Comparison of ENCODE assay signal across 12 mouse cellular contexts in genomic region chr10:68166695-68167086, GRCm38 (mm10).
DNase-seq lines count a peak whose midpoint lies in the region; ATAC-seq and TF ChIP-seq lines count a peak whose summit lies in the region.
"Had no signal": no experiment of that assay in that cellular context is flagged by ENCODE, and none has a peak within 500 bp of the region (broad histone marks: within the 10 kb centered on the region; RNA-seq: fewer than 3 reads in every experiment).

No protein-coding gene starts in this region.

- H3K4me2 ChIP-seq in heart, embryonic 15.5 days = no peak overlapping the region
- no peak overlapping the region for H3K4me2 ChIP-seq in midbrain, embryonic 12.5 days (replicated peaks)
- no peak overlapping the region for H3K4me2 ChIP-seq in midbrain, embryonic 13.5 days (replicated peaks)
- H3K4me2 ChIP-seq in embryonic facial prominence, embryonic 15.5 days (replicated peaks) = no peak overlapping the region
- peak overlapping the region; percentile 93 for H3K4me2 ChIP-seq in myocyte (ENCODE audit: low read depth)
- H3K4me2 ChIP-seq: neural tube, embryonic 15.5 days had no signal

- H3K79me2 ChIP-seq in myocyte (ENCODE audit: control insufficient read depth, insufficient read depth) = peaks cover 37% of the 10 kb centered on the region

- H3K4me1 ChIP-seq in heart, embryonic 15.5 days (replicated peaks) = peaks cover 51% of the 10 kb centered on the region
- H3K4me1 ChIP-seq in midbrain, embryonic 12.5 days = peaks cover 10% of the 10 kb centered on the region; the same call in 1 of the 2 replicates
- H3K4me1 ChIP-seq in midbrain, embryonic 13.5 days (replicated peaks) = peaks cover 25% of the 10 kb centered on the region
- peaks cover 49% of the 10 kb centered on the region for H3K4me1 ChIP-seq in embryonic facial prominence, embryonic 15.5 days

- TF ChIP-seq POLR2A in myocyte (IDR thresholded peaks at IDR 0.05; ENCODE audit: insufficient read length, low read depth) = no peak

- 64% methylated on average over 2 of the region's 2 CpGs for WGBS in heart, embryonic 15.5 days
- 85% methylated on average over 2 of the region's 2 CpGs for WGBS in midbrain, embryonic 12.5 days
- WGBS in midbrain, embryonic 13.5 days = 75% methylated on average over 2 of the region's 2 CpGs
- 24% methylated on average over 2 of the region's 2 CpGs for whole genome bisulfite sequencing in embryonic facial prominence, embryonic 15.5 days

- H3K9me3 ChIP-seq in heart, embryonic 15.5 days (replicated peaks) = no peaks in the 10 kb centered on the region
- no peaks in the 10 kb centered on the region for H3K9me3 ChIP-seq in midbrain, embryonic 12.5 days
- no peaks in the 10 kb centered on the region for H3K9me3 ChIP-seq in midbrain, embryonic 13.5 days
- H3K9me3 ChIP-seq in embryonic facial prominence, embryonic 15.5 days (replicated peaks) = no peaks in the 10 kb centered on the region
- H3K9me3 ChIP-seq: neural tube, embryonic 15.5 days had no signal

- no peak overlapping the region for H3K9ac ChIP-seq in heart, embryonic 15.5 days
- no peak overlapping the region for H3K9ac ChIP-seq in midbrain, embryonic 12.5 days (replicated peaks)
- H3K9ac ChIP-seq in midbrain, embryonic 13.5 days (replicated peaks) = no peak overlapping the region
- H3K9ac ChIP-seq in embryonic facial prominence, embryonic 15.5 days = no peak overlapping the region
- H3K9ac ChIP-seq: liver, embryonic 14.5 days; neural tube, embryonic 15.5 days had no signal

- intact Hi-C loops in left cerebral cortex, postnatal 36 days (cut with DNase I) = loop anchor here (5.0 kb wide), 1 partner anchor 111 kb away; the partner anchor contains the start of gene Arid5b

- ATAC-seq in heart, embryonic 15.5 days (replicated peaks; ENCODE audit: insufficient number of reproducible peaks, insufficient read depth, low FRiP score, low read depth) = no peak
- no peak for ATAC-seq in midbrain, embryonic 12.5 days (ENCODE audit: low FRiP score, low read depth)
- ATAC-seq in midbrain, embryonic 13.5 days = no peak
- ATAC-seq in embryonic facial prominence, embryonic 15.5 days (ENCODE audit: insufficient number of reproducible peaks, low FRiP score, low TSS enrichment, low read depth) = no peak

- no peak overlapping the region for H3ac ChIP-seq in myocyte (ENCODE audit: control insufficient read depth, insufficient read length)

- H3K27me3 ChIP-seq in heart, embryonic 15.5 days = no peaks in the 10 kb centered on the region
- H3K27me3 ChIP-seq in midbrain, embryonic 12.5 days = no peaks in the 10 kb centered on the region
- no peaks in the 10 kb centered on the region for H3K27me3 ChIP-seq in midbrain, embryonic 13.5 days
- H3K27me3 ChIP-seq in embryonic facial prominence, embryonic 15.5 days = no peaks in the 10 kb centered on the region
- H3K27me3 ChIP-seq in myocyte (ENCODE audit: control insufficient read depth, insufficient read depth, insufficient read length) = no peaks in the 10 kb centered on the region
- H3K27me3 ChIP-seq: neural tube, embryonic 15.5 days had no signal

- H3K27ac ChIP-seq in heart, embryonic 15.5 days = peak overlapping the region; percentile 83
- H3K27ac ChIP-seq in midbrain, embryonic 12.5 days (replicated peaks) = 0 out of 2 replicates have a peak overlapping the region, but pooled peaks have one; percentile 26
- no peak overlapping the region for H3K27ac ChIP-seq in midbrain, embryonic 13.5 days
- peak overlapping the region; percentile 66 for H3K27ac ChIP-seq in embryonic facial prominence, embryonic 15.5 days (replicated peaks)
- H3K27ac ChIP-seq: liver, embryonic 14.5 days; neural tube, embryonic 15.5 days had no signal

- no peak for DNase-seq in heart, adult 8-10 months (ENCODE audit: low spot score)
- DNase-seq in left cerebral cortex, postnatal 36 days (ENCODE audit: low spot score in 2 of 2) = no peak
- no peak for DNase-seq in cerebellum, adult 8-10 months
- DNase-seq: gastrocnemius, postnatal 14 days; lung, postnatal 4 days had no signal

- no peak overlapping the region for H3K4me3 ChIP-seq in heart, embryonic 15.5 days
- no peak overlapping the region for H3K4me3 ChIP-seq in midbrain, embryonic 12.5 days
- no peak overlapping the region for H3K4me3 ChIP-seq in midbrain, embryonic 13.5 days (replicated peaks)
- no peak overlapping the region for H3K4me3 ChIP-seq in embryonic facial prominence, embryonic 15.5 days (replicated peaks)
- H3K4me3 ChIP-seq in myocyte = no peak overlapping the region
- H3K4me3 ChIP-seq: neural tube, embryonic 15.5 days had no signal

- H3K36me3 ChIP-seq in heart, embryonic 15.5 days = no peaks in the 10 kb centered on the region
- H3K36me3 ChIP-seq in midbrain, embryonic 12.5 days = no peaks in the 10 kb centered on the region
- no peaks in the 10 kb centered on the region for H3K36me3 ChIP-seq in midbrain, embryonic 13.5 days
- 0 out of 2 replicates have a peak, but pooled peaks cover 4% of the 10 kb centered on the region for H3K36me3 ChIP-seq in embryonic facial prominence, embryonic 15.5 days
- H3K36me3 ChIP-seq in myocyte (ENCODE audit: control insufficient read depth, insufficient read depth) = peaks cover 5% of the 10 kb centered on the region
- H3K36me3 ChIP-seq: neural tube, embryonic 15.5 days had no signal

TF ChIP-seq in myocyte, 11 proteins besides CTCF, POLR2A, EP300 and RAD21:
- TF ChIP-seq MYOD1 (IDR thresholded peaks at IDR 0.05; ENCODE audit: control insufficient read depth in 1 of 3, insufficient read length in 2 of 3, low read depth in 2 of 3) = no peak
- no peak for TF ChIP-seq MAX (IDR thresholded peaks at IDR 0.05; ENCODE audit: low read depth)
- TF ChIP-seq SRF (IDR thresholded peaks at IDR 0.05; ENCODE audit: control insufficient read depth, insufficient read length, low read depth) = no peak
- TF ChIP-seq CEBPB (IDR thresholded peaks at IDR 0.05; ENCODE audit: insufficient read depth, poor library complexity, severe bottlenecking) = no peak
- TF ChIP-seq TCF12 (IDR thresholded peaks at IDR 0.05; ENCODE audit: insufficient read depth, poor library complexity, severe bottlenecking) = no peak
- no peak for TF ChIP-seq MYOG (IDR thresholded peaks at IDR 0.05; ENCODE audit: control insufficient read depth in 1 of 3, insufficient read depth in 1 of 3, insufficient read length in 2 of 3, low read depth in 2 of 3)
- TF ChIP-seq REST (IDR thresholded peaks at IDR 0.05; ENCODE audit: insufficient read depth, insufficient read length) = no peak
- TF ChIP-seq POLR2AphosphoS2 (IDR thresholded peaks at IDR 0.05; ENCODE audit: insufficient read length, low read depth) = no peak
- no peak for TF ChIP-seq E2F4 (IDR thresholded peaks at IDR 0.05; ENCODE audit: insufficient read depth)
- no peak for TF ChIP-seq TCF3 (IDR thresholded peaks at IDR 0.05; ENCODE audit: insufficient read length, low read depth)
- no peak for TF ChIP-seq USF1 (IDR thresholded peaks at IDR 0.05; ENCODE audit: low read depth)
